Mouse (Mus musculus) G1E (cell line): ENCODE measurements around the gene Pgf.

Source experiments
- CTCF ChIP-seq: IDR thresholded peaks from 2 replicates; pipeline ENCODE4 v1.5.1; 2012; ENCODE audit warnings: low read depth, low read length, inconsistent platforms, mixed read lengths
- GATA1 ChIP-seq: IDR thresholded peaks from 2 replicates; pipeline ENCODE4 v1.6.1; 2012; ENCODE audit warnings: borderline replicate concordance, low read length, inconsistent platforms, mixed read lengths

GRCm38 (mm10) chr12:85203699-85204098, 26.1 kb upstream of the Pgf start:
- TF ChIP-seq CTCF: no peak
- no peak for TF ChIP-seq GATA1
